Mouse (Mus musculus) gastrocnemius, adult 2 months (tissue): ENCODE results near the gene Nudt3. TPM values are rescaled to one million over a fixed set of nuclear protein-coding genes. Genes with fewer than 3 reads are reported as not detected.

Experiments used
- DNase-seq: peaks from one replicate; pipeline ENCODE4 v3.0.0; 2022
- H3K27ac ChIP-seq: fragments of 200-600 bp; 2 replicates; pipeline ENCODE4 v1.8.1; 2022; ENCODE audit warnings: mild to moderate bottlenecking
- H3K4me3 ChIP-seq: fragments of 200-600 bp; 2 replicates; pipeline ENCODE4 v1.8.1; 2022; ENCODE audit warnings: mild to moderate bottlenecking, moderate library complexity
- CTCF ChIP-seq: fragments of 200-600 bp; IDR thresholded peaks from 2 replicates; pipeline ENCODE4 v1.8.1; 2022; ENCODE audit warnings: antibody characterized with exemption, mild to moderate bottlenecking, moderate library complexity
- intact Hi-C: fragments of 180-260 bp; cut with DNase I; formaldehyde crosslinking; loops from one replicate; pipeline ENCODE4 v1.15.1; 2025
- total RNA-seq, 2 experiments: library from RNA; stranded (reverse); gene quantifications; 2 replicates each; pipeline ENCODE4 v1.2.3; 2021

The Nudt3 gene
- total RNA-seq, 2 experiments from 2014 or later = 222 to 261 TPM

DNA sequence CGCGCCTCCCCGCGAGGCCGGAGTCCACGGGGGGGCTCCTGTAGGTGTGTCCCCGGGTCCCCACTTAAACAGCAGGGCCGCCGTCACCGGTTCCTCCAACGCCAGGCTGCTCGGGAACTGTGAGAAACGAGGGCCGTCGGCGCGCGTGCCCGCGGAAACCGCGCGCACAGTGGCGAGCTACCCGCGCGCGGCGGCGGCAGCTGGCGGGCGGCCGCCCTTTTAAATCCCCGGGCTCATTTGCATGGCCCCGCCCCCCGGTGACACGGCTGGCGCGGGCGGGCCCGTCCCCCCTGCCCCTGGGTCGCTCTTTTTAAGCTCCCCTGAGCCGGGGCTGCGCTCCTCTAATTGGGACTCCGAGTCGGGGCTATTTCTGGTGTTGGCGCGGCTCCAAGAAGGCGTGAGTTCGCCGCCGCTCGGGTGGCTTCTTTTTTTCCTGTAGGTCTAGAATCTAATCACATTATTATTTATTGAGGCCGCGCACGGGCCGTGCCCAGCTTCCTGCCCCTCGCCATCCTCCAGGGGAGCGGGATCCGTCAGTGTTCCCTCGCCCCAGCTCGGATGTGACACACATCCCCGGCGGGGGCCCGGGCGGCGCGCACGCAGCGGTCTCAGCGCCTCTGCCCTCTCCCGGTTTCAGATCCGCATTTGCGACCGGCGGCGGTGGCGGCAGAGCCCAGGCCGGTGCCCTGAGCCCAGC lies 66.8 kb downstream of the Nudt3 start, which contains the start of gene Hmga1:
Gene Hmga1 (plus strand): TSS at position 183 of the 697 bp plus-strand sequence.
- no peak for TF ChIP-seq CTCF
- DNase-seq = peak; percentile 92
- Histone ChIP-seq H3K4me3 (peak within 1 kb of the TSS; percentile 82), H3K27ac (peak within 1 kb of the TSS; percentile 85)
- intact Hi-C loops = no loop called here

GRCm38 (mm10) chr17:27555512-27556172 lies 67.7 kb downstream of the Nudt3 start:
- peak overlapping the region; percentile 82 for H3K4me3 ChIP-seq
- TF ChIP-seq CTCF = no peak
- intact Hi-C loops = no loop called here
- H3K27ac ChIP-seq = peak overlapping the region; percentile 85
- peak; percentile 73 for DNase-seq

DNA sequence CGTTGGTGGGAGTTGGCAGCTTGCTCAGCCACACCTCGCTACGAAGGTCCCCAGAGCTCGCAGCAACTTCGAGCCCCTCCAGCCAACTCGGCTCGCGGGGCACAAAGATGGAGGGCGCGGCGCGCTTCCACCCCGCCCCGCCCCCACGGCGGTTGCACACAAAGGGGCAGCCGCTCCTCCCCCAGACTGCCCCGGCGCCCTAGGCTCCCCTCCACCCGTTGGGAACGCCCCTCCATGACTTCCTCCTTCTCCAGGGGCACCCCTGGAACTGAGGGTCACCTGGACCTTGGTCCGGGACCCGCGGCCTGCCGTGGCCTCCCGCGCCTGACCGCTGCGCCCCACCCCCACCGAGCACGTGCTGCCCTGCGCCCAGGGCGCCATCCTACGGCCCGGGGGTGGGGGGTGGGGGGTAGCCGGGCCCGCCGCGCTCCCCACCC lies 68.2 kb downstream of the Nudt3 start:
- peak overlapping the region; percentile 85; the same call in 1 of the 2 replicates for H3K27ac ChIP-seq
- intact Hi-C loops = no loop called here
- DNase-seq = no peak
- TF ChIP-seq CTCF = no peak
- H3K4me3 ChIP-seq = peak overlapping the region; percentile 82

DNA sequence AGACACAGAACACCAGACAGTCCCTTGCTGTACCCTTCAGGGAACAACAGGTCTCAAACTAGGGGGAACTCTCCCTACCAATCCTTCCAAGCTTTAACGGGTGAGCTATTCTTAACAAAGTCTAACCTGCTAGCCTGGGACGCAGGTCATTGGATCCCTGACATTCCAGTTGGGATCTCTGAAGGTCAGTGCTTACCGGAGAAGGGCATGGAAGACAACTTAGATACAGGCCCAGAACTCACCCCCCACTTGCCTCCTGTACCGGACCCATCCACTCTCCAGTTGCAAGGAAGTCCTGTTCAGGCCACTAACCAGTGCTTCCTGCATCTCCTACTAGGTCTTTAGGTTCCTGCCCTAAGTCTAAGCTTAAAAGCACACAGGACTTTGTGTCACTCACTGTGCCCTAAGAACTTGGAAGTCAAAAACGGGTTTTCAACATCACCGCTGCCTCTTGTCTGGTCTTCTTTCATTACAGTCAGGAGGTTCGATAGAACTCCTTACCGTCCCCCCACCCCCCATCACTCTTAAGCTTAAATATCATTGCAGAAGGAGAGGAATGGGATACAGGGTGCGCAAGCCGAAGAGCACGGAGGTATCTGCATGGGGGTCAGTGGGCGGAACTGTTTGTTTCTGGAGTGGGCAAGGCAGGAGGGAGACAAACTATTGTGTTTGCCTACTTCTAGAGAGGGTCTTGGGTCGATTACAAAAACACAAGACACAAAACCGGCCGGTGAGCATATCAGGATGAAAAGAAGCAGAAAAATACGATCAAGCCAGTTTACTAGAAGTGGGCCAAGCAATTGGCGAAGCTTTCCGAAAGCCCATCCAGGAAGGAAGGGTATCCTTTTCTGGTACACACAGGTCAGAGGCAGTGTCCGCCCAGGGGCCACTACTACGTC lies 69.0 kb downstream of the Nudt3 start:
- Histone ChIP-seq H3K27ac (peak overlapping the region; percentile 85), H3K4me3 (no peak overlapping the region)
- peak; percentile 11 for DNase-seq
- no peak for TF ChIP-seq CTCF
- intact Hi-C loops = no loop called here

DNA sequence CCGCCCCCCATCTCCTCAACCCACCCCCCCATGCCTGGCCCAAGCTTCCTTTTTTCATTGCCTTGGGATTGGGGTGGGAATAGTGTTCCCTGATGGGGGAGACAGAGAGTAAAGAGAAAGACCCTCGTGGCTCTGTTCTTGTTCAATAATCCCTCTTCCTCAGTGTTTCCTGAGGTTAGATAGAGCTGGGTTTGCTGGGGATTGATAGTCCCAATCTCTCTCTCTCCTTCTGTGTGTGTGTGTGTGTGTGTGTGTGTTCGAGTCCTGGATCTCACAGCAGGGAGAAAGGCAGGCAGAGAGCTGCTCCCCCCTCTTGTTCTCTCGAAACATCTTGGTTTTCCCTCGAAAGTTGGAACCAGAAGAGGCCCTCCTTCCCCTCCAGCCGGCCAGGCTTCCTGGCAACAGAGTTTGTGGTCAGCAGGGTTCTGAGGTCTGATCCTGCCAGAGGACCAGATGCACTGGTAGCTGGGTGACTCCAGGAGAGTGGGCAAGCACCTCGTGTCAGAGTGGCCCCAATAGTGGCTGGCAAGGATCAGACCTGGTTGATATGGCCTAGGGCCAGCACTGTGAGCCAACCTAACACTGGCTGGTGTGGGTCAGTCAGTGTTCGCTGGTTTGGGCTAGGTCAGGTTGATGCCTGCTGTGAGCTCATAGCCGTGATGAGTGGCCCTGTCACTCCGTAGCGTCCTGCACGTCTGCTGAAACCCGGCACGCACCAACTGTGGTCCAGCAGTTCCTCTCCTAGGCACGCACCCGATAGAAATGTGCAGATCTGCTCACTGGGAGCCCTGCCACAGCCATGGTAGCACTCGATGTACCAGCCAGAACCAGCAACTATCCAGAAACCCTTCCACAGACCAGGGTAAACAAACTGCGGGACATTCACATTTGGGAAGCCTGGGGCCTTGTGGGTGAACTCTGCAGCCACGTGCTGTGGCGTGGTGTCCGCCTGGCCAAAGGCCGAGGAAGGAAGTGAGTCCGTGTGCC lies 70.8 kb downstream of the Nudt3 start:
- peak; percentile 77 for DNase-seq
- intact Hi-C loops = no loop called here
- peak overlapping the region; percentile 66 for H3K27ac ChIP-seq
- no peak overlapping the region for H3K4me3 ChIP-seq
- TF ChIP-seq CTCF = no peak

DNA sequence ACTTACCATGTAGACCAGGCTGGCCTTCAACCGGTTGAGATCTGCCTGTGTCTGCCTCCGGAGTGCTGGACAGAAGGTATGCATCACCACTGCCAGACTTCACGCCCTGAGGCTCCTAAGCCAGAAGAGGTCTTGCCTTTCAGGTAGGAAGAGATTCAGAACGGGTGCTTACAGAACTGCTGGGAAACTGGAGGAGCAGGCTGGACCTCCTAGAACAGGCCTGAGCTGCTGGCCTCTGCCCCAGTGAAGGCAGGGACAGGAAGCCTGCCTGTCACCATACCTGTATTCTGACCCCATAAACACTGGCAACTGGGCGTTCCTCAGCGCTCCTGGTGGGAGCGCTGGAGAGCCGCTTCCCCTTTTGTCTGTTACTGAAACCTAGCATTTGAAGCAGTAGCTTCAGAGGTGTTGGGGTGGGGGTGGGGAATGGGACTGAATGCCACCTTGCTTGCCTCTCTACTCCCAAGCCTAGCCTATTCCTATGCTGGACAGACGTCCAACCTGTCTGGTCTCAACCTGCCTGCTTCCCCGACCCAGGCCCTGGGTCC lies 71.8 kb downstream of the Nudt3 start:
- intact Hi-C loops = no loop called here
- no peak for TF ChIP-seq CTCF
- H3K27ac ChIP-seq = no peak overlapping the region
- no peak overlapping the region for H3K4me3 ChIP-seq
- no peak for DNase-seq

DNA sequence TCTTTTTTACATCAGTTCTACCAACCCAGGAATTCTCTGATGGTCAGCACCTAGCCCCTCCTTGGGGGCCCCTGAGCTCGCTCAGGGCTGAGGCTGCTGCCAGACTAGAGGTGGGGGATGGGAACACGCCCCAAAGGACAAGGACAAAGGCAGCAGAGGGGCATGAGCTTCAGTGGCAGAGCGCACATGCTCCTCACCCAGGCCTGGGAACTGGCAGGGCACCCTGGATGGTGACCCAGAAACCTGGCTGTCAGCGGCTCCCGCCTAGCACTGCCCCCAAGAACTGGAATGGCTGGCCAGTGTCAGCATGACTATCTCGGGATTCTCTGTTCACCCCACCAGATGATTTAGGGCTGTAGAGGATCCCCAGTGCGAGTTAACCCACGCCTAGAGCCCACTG lies 74.1 kb downstream of the Nudt3 start:
- DNase-seq = no peak
- intact Hi-C loops = no loop called here
- no peak for TF ChIP-seq CTCF

GRCm38 (mm10) chr17:27547253-27547868 lies 75.9 kb downstream of the Nudt3 start:
- intact Hi-C loops = no loop called here
- H3K4me3 ChIP-seq = no peak overlapping the region
- DNase-seq = peak; percentile 78
- H3K27ac ChIP-seq = no peak overlapping the region
- TF ChIP-seq CTCF = no peak

More for the DNA sequence above, 74.1 kb downstream of the Nudt3 start:
- no peak overlapping the region for H3K27ac ChIP-seq
- no peak overlapping the region for H3K4me3 ChIP-seq

GRCm38 (mm10) chr17:27546574-27547085 lies 76.7 kb downstream of the Nudt3 start:
- intact Hi-C loops = no loop called here
- no peak overlapping the region for H3K4me3 ChIP-seq
- no peak for DNase-seq
- no peak overlapping the region for H3K27ac ChIP-seq
- no peak for TF ChIP-seq CTCF

- DNase-seq = no peak
- intact Hi-C loops = no loop called here
- Histone ChIP-seq H3K27ac (no peak overlapping the region), H3K4me3 (no peak overlapping the region)
- TF ChIP-seq CTCF = no peak
Observed at GRCm38 (mm10) chr17:27545991-27546390, 77.3 kb downstream of the Nudt3 start.

GRCm38 (mm10) chr17:27544551-27544950 lies 78.7 kb downstream of the Nudt3 start:
- Histone ChIP-seq H3K4me3 (no peak overlapping the region), H3K27ac (no peak overlapping the region)
- intact Hi-C loops = no loop called here
- TF ChIP-seq CTCF = no peak
- no peak for DNase-seq
